In the genomic region with DNA sequence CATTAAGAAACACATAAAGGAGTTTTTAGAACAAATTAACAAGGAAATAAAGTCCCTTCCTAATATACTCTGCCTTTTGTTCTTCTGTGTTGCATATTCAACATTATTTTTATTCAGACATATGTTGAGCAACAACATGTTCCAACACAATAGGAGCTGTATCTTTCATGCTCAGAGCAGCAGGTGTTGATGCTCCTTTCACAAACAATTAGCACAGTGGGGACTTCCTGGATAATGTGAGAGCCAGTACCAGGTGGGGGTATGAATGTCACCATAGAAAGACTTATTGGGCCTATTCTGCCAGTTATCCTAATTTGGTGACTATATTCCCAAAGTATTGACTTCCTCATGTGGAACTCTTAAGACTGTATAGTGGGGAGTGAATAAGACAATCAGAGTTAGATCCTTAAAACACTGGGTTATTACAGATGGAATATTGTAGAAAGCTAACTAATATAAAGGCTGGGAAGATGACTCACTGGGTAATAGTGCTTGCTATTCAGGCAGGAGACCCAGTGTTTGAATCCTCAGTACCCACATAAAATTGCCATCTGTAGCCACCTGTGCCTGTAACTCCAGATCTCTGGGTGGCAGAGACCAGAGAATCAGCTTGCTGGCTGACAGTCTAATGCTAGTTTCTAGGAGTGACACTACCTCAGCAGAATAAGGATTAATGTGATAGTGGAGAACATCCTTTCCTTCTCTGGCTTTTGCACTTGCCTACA, we compare ENCODE assay signal across 25 mouse cellular contexts.
DNase-seq lines count a peak whose midpoint lies in the region; ATAC-seq lines count a peak whose summit lies in the region.
"Had no signal": no experiment of that assay in that cellular context is flagged by ENCODE, and none has a peak within 500 bp of the region (broad histone marks: within the 10 kb centered on the region; RNA-seq: fewer than 3 reads in every experiment).

No protein-coding gene starts in this region.

- H3K4me3 ChIP-seq in midbrain, embryonic 13.5 days (replicated peaks) = no peak overlapping the region
- no peak overlapping the region for H3K4me3 ChIP-seq in midbrain, embryonic 16.5 days (ENCODE audit: low read depth, low read length)
- H3K4me3 ChIP-seq in midbrain, embryonic 15.5 days = no peak overlapping the region
- H3K4me3 ChIP-seq: embryonic facial prominence, embryonic 13.5 days; erythroblast, embryonic 14.5 days; limb, embryonic 15.5 days; megakaryocyte, embryonic 14.5 days; neural tube, embryonic 12.5 days had no signal

- no peaks in the 10 kb centered on the region for H3K27me3 ChIP-seq in midbrain, embryonic 13.5 days
- H3K27me3 ChIP-seq in midbrain, embryonic 16.5 days (ENCODE audit: control insufficient read depth, insufficient read depth, low read depth, low read length) = no peaks in the 10 kb centered on the region
- no peaks in the 10 kb centered on the region for H3K27me3 ChIP-seq in midbrain, embryonic 15.5 days (replicated peaks)
- H3K27me3 ChIP-seq: embryonic facial prominence, embryonic 13.5 days; limb, embryonic 15.5 days; megakaryocyte, embryonic 14.5 days; neural tube, embryonic 12.5 days had no signal

- H3K9ac ChIP-seq in midbrain, embryonic 13.5 days (replicated peaks) = no peak overlapping the region
- H3K9ac ChIP-seq in midbrain, embryonic 16.5 days (ENCODE audit: low read depth, low read length) = no peak overlapping the region
- H3K9ac ChIP-seq in midbrain, embryonic 15.5 days = no peak overlapping the region
- H3K9ac ChIP-seq: embryonic facial prominence, embryonic 13.5 days; limb, embryonic 15.5 days; liver, embryonic 14.5 days; lung, embryonic 14.5 days; neural tube, embryonic 12.5 days had no signal

- H3K27ac ChIP-seq in midbrain, embryonic 13.5 days = no peak overlapping the region
- H3K27ac ChIP-seq in midbrain, embryonic 16.5 days (ENCODE audit: low read length) = no peak overlapping the region
- no peak overlapping the region for H3K27ac ChIP-seq in midbrain, embryonic 15.5 days
- H3K27ac ChIP-seq: embryonic facial prominence, embryonic 13.5 days; kidney, postnatal 0 days; limb, embryonic 15.5 days; liver, embryonic 14.5 days; neural tube, embryonic 12.5 days had no signal

- peaks cover 7% of the 10 kb centered on the region; the same call in 1 of the 2 replicates for H3K4me1 ChIP-seq in midbrain, embryonic 13.5 days (replicated peaks)
- H3K4me1 ChIP-seq in midbrain, embryonic 16.5 days (ENCODE audit: control insufficient read depth, insufficient read depth, low read length) = peaks cover 5% of the 10 kb centered on the region
- peaks cover 10% of the 10 kb centered on the region for H3K4me1 ChIP-seq in midbrain, embryonic 15.5 days
- H3K4me1 ChIP-seq: embryonic facial prominence, embryonic 13.5 days; limb, embryonic 15.5 days; megakaryocyte, embryonic 14.5 days; neural tube, embryonic 12.5 days had no signal

- H3K36me3 ChIP-seq in midbrain, embryonic 13.5 days = no peaks in the 10 kb centered on the region
- no peaks in the 10 kb centered on the region for H3K36me3 ChIP-seq in midbrain, embryonic 16.5 days (ENCODE audit: control insufficient read depth, insufficient read depth, low read length)
- H3K36me3 ChIP-seq in midbrain, embryonic 15.5 days (replicated peaks) = no peaks in the 10 kb centered on the region
- H3K36me3 ChIP-seq: embryonic facial prominence, embryonic 13.5 days; limb, embryonic 15.5 days; neural tube, embryonic 12.5 days had no signal

- peak; percentile 31 for ATAC-seq in frontal cortex, adult (ENCODE audit: low TSS enrichment)
- 0 out of 2 replicates have a peak, but pooled peaks have one; percentile 24 for ATAC-seq in midbrain, embryonic 13.5 days
- ATAC-seq in midbrain, embryonic 16.5 days = no peak
- ATAC-seq in midbrain, embryonic 15.5 days (replicated peaks) = peak; percentile 54; the same call in 1 of the 2 replicates
- ATAC-seq: activated CD4-positive, CD25-positive, alpha-beta regulatory T cell, adult 4 months; forebrain, embryonic 14.5 days had no signal

- H3K9me3 ChIP-seq in midbrain, embryonic 13.5 days = no peaks in the 10 kb centered on the region
- H3K9me3 ChIP-seq in midbrain, embryonic 16.5 days (replicated peaks; ENCODE audit: control insufficient read depth, low read length, poor library complexity, severe bottlenecking) = no peaks in the 10 kb centered on the region
- H3K9me3 ChIP-seq in midbrain, embryonic 15.5 days = no peaks in the 10 kb centered on the region
- H3K9me3 ChIP-seq: embryonic facial prominence, embryonic 13.5 days; limb, embryonic 15.5 days; megakaryocyte, embryonic 14.5 days; neural tube, embryonic 12.5 days had no signal

- H3K4me2 ChIP-seq in midbrain, embryonic 13.5 days (replicated peaks) = no peak overlapping the region
- no peak overlapping the region for H3K4me2 ChIP-seq in midbrain, embryonic 16.5 days (ENCODE audit: low read length)
- H3K4me2 ChIP-seq in midbrain, embryonic 15.5 days = no peak overlapping the region
- H3K4me2 ChIP-seq: embryonic facial prominence, embryonic 13.5 days; heart, embryonic 11.5 days; limb, embryonic 15.5 days; lung, embryonic 14.5 days; neural tube, embryonic 12.5 days had no signal

- no peak for DNase-seq in frontal cortex, postnatal 36 days (ENCODE audit: low spot score in 2 of 2)
- DNase-seq in cerebellum, adult 9-11 months = peak; percentile 25
- DNase-seq in adrenal gland, postnatal 14 days = no peak
- DNase-seq: adrenal gland, adult 8-10 months; gastrocnemius, postnatal 14 days; heart, adult 11 months; kidney, adult 2 months; layer of hippocampus, adult 9-11 months; left cerebral cortex, postnatal 4 days; lung, embryonic 14.5 days; lung, postnatal 36 days had no signal
